Mouse (Mus musculus) heart, adult 11 months (tissue): Measurements from ENCODE around the gene Slfn9.
A peak's percentile ranks its signal among the peaks of the same experiment; 100 is the strongest.

Experiments used
- DNase-seq: peaks from one replicate; pipeline ENCODE4 v3.0.0; 2022

Slfn9 gene

GRCm38 (mm10) chr11:82991469-82992166 is at the start of gene Slfn9:
Gene Slfn9, minus strand, starts transcription at chr11:82991830.
- peak; percentile 97 for DNase-seq

- no peak for DNase-seq
Measured at GRCm38 (mm10) chr11:83041000-83041399, 49.4 kb upstream of the Slfn9 start.

GRCm38 (mm10) chr11:83040325-83040724 is 48.7 kb upstream of the Slfn9 start:
- peak; percentile 87 for DNase-seq

- peak; percentile 80 for DNase-seq
Measured at GRCm38 (mm10) chr11:83039796-83040195, 48.2 kb upstream of the Slfn9 start.

GRCm38 (mm10) chr11:83039156-83039555 is 47.5 kb upstream of the Slfn9 start:
- peak; percentile 28 for DNase-seq

GRCm38 (mm10) chr11:83038686-83039085 is 47.1 kb upstream of the Slfn9 start:
- peak; percentile 79 for DNase-seq

GRCm38 (mm10) chr11:83020621-83021020 is 29.0 kb upstream of the Slfn9 start, which contains the start of gene Slfn8:
Gene Slfn8, minus strand, starts transcription at chr11:83020810.
- peak; percentile 92 for DNase-seq

GRCm38 (mm10) chr11:83019561-83020519 is 28.2 kb upstream of the Slfn9 start:
- peak; percentile 93 for DNase-seq

GRCm38 (mm10) chr11:83016093-83016492 is 24.5 kb upstream of the Slfn9 start:
- no peak for DNase-seq

GRCm38 (mm10) chr11:83013356-83013755 is 21.7 kb upstream of the Slfn9 start:
- no peak for DNase-seq

- peak; percentile 94 for DNase-seq
Measured at GRCm38 (mm10) chr11:82990612-82991385, 831 bp downstream of the Slfn9 start.

- DNase-seq: peak; percentile 89
Measured at GRCm38 (mm10) chr11:82989357-82989756, 2.3 kb downstream of the Slfn9 start.

- no peak for DNase-seq
Measured at GRCm38 (mm10) chr11:82987621-82988020, 4.0 kb downstream of the Slfn9 start.

- peak; percentile 77 for DNase-seq
Measured at GRCm38 (mm10) chr11:82983193-82983592, 8.4 kb downstream of the Slfn9 start.

GRCm38 (mm10) chr11:82982409-82982808 is 9.2 kb downstream of the Slfn9 start:
- peak; percentile 90 for DNase-seq

GRCm38 (mm10) chr11:82973916-82974315 is 17.7 kb downstream of the Slfn9 start:
- peak; percentile 97 for DNase-seq

GRCm38 (mm10) chr11:82971590-82971974 is 20.0 kb downstream of the Slfn9 start:
- no peak for DNase-seq

GRCm38 (mm10) chr11:82970712-82971589 is 20.7 kb downstream of the Slfn9 start:
- peak; percentile 92 for DNase-seq

- no peak for DNase-seq
Measured at GRCm38 (mm10) chr11:82962215-82962614, 29.4 kb downstream of the Slfn9 start.

GRCm38 (mm10) chr11:82961743-82962142 is 29.9 kb downstream of the Slfn9 start:
- DNase-seq: no peak

GRCm38 (mm10) chr11:82959613-82960012 is 32.0 kb downstream of the Slfn9 start:
- DNase-seq: peak; percentile 93

GRCm38 (mm10) chr11:82956925-82957324 is 34.7 kb downstream of the Slfn9 start:
- DNase-seq: no peak
